Mouse (Mus musculus): ENCODE measurements around the gene Cdk19.

GRCm38 (mm10) chr10:40409336-40409735 is 70.0 kb downstream of the Cdk19 start:
- no peak for TF ChIP-seq CTCF (IDR thresholded peaks at IDR 0.05; ENCODE audit: low read depth, low read length)
- TF ChIP-seq POLR2A (IDR thresholded peaks at IDR 0.05; ENCODE audit: insufficient read depth, low read length): no peak

Data from ES-Bruce4 (cell line).